Mouse (Mus musculus) lung, embryonic 15.5 days (tissue): ENCODE results near the gene Acbd4. TPM values are rescaled to one million over a fixed set of nuclear protein-coding genes. Genes with fewer than 3 reads are reported as not detected.

Experiments
- ATAC-seq: fragments of 200-750 bp; cut with Nextera tagmentation; 2 replicates; pipeline ENCODE4 v1.8.0; 2017; ENCODE audit warnings: moderate number of reproducible peaks, borderline replicate concordance; ENCODE audit not compliant: low FRiP score, low TSS enrichment; ENCODE audit errors: extremely low read depth
- H3K27ac ChIP-seq: fragments of 300-500 bp; sonication (generic); 2 replicates; pipeline ENCODE4 v1.5.1; 2015; ENCODE audit warnings: moderate library complexity, mild to moderate bottlenecking, inconsistent platforms
- H3K27me3 ChIP-seq: fragments of 300-500 bp; sonication (generic); 2 replicates; pipeline ENCODE4 v1.6.1; 2015; ENCODE audit warnings: inconsistent platforms
- H3K36me3 ChIP-seq: fragments of 300-500 bp; sonication (generic); 2 replicates; pipeline ENCODE4 v1.6.1; 2015; ENCODE audit warnings: inconsistent platforms
- H3K4me1 ChIP-seq: fragments of 300-500 bp; sonication (generic); 2 replicates; pipeline ENCODE4 v1.6.1; 2015; ENCODE audit warnings: inconsistent platforms
- H3K4me2 ChIP-seq: fragments of 300-500 bp; sonication (generic); 2 replicates; pipeline ENCODE4 v1.6.1; 2015; ENCODE audit warnings: inconsistent platforms, mild to moderate bottlenecking, moderate library complexity
- H3K4me3 ChIP-seq: fragments of 300-500 bp; sonication (generic); 2 replicates; pipeline ENCODE4 v1.5.1; 2015; ENCODE audit warnings: mild to moderate bottlenecking, inconsistent platforms
- H3K9ac ChIP-seq: fragments of 300-500 bp; sonication (generic); 2 replicates; pipeline ENCODE4 v1.6.1; 2015; ENCODE audit warnings: inconsistent platforms
- H3K9me3 ChIP-seq: fragments of 300-500 bp; sonication (generic); 2 replicates; pipeline ENCODE4 v1.6.1; 2016; ENCODE audit warnings: inconsistent platforms
- WGBS: fragments of 180-500 bp; shearing (Covaris S2); methylation state at CpG from one replicate; pipeline ENCODE4 v1.1.7; 2015; 5-methylcytosine and 5-hydroxymethylcytosine counted together
- polyA plus RNA-seq: library from polyadenylated mRNA; unstranded; fragments of >200 nt; fragmentation: Nextera tagmentation; extraction: Ambion mirVana; gene quantifications from 2 replicates; pipeline ENCODE4 v1.2.1, GENCODE M21; 2015

Gene Acbd4
- polyA plus RNA-seq, 1 experiment from 2014 or later: 15.7 TPM

DNA sequence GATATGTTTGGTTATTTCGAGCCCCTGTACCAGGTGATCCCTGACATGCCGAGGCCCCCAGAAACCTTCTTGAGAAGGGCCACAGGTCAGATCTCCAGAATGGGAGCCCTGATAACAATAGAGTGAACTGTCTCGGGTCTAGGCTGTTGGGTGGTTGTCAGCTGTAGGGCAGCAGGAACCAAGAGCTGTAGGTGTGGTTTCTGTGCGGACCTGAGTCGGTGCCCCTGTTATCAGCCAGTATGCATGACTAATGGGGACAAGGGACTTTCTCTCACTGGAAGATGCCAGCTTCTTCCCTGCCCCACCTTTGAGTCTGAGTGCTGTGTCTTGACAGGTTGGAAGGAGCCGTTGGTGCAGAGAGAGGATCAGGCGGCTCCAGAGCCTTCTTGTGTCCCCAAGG, 3.0 kb downstream of the Acbd4 start:
- Histone ChIP-seq H3K4me1 (peaks cover 23% of the 10 kb centered on the region), H3K27ac (no peak overlapping the region)
- WGBS: 68% methylated on average over 7 of the region's 7 CpGs

GRCm38 (mm10) chr11:103105180-103105725, 3.8 kb downstream of the Acbd4 start:
- H3K27me3 ChIP-seq: peaks cover 24% of the 10 kb centered on the region
- H3K27ac ChIP-seq: no peak overlapping the region
- H3K4me1 ChIP-seq: peaks cover 23% of the 10 kb centered on the region
- 54% methylated on average over 14 of the region's 14 CpGs for WGBS
- no peak overlapping the region for H3K4me2 ChIP-seq
- H3K9ac ChIP-seq: no peak overlapping the region
- no peaks in the 10 kb centered on the region for H3K9me3 ChIP-seq
- no peak overlapping the region for H3K4me3 ChIP-seq
- no peak for ATAC-seq
- H3K36me3 ChIP-seq: no peaks in the 10 kb centered on the region

More for the DNA sequence above, 3.0 kb downstream of the Acbd4 start:
- Histone ChIP-seq H3K36me3 (no peaks in the 10 kb centered on the region), H3K4me3 (no peak overlapping the region), H3K9me3 (no peaks in the 10 kb centered on the region), H3K9ac (no peak overlapping the region), H3K27me3 (peaks cover 25% of the 10 kb centered on the region), H3K4me2 (no peak overlapping the region)
- ATAC-seq: no peak

- Histone ChIP-seq H3K27me3 (peaks cover 18% of the 10 kb centered on the region), H3K36me3 (no peaks in the 10 kb centered on the region), H3K27ac (no peak overlapping the region), H3K4me3 (no peak overlapping the region), H3K9me3 (no peaks in the 10 kb centered on the region), H3K4me2 (no peak overlapping the region), H3K9ac (no peak overlapping the region), H3K4me1 (peaks cover 23% of the 10 kb centered on the region)
- 79% methylated on average over 6 of the region's 6 CpGs for WGBS
- ATAC-seq: no peak
Measured at GRCm38 (mm10) chr11:103105810-103106209, 4.3 kb downstream of the Acbd4 start.

GRCm38 (mm10) chr11:103106386-103106785, 4.9 kb downstream of the Acbd4 start:
- peaks cover 13% of the 10 kb centered on the region for H3K27me3 ChIP-seq
- peaks cover 21% of the 10 kb centered on the region for H3K4me1 ChIP-seq
- no peak overlapping the region for H3K27ac ChIP-seq
- ATAC-seq: no peak
- H3K4me2 ChIP-seq: no peak overlapping the region
- H3K4me3 ChIP-seq: no peak overlapping the region
- H3K9ac ChIP-seq: no peak overlapping the region
- H3K36me3 ChIP-seq: no peaks in the 10 kb centered on the region
- 63% methylated on average over 4 of the region's 4 CpGs for WGBS
- H3K9me3 ChIP-seq: no peaks in the 10 kb centered on the region

- Histone ChIP-seq H3K36me3 (no peaks in the 10 kb centered on the region), H3K27ac (no peak overlapping the region), H3K4me3 (peak overlapping the region; percentile 41; the same call in 1 of the 2 replicates), H3K27me3 (no peaks in the 10 kb centered on the region), H3K9me3 (no peaks in the 10 kb centered on the region), H3K4me2 (peak overlapping the region; percentile 76), H3K4me1 (peaks cover 26% of the 10 kb centered on the region), H3K9ac (peak overlapping the region; percentile 47; the same call in 1 of the 2 replicates)
- 32% methylated on average over 10 of the region's 10 CpGs for WGBS
- ATAC-seq: no peak
Measured at GRCm38 (mm10) chr11:103111301-103111700, 9.8 kb downstream of the Acbd4 start.

GRCm38 (mm10) chr11:103111881-103112551, 10.5 kb downstream of the Acbd4 start:
- Histone ChIP-seq H3K9me3 (no peaks in the 10 kb centered on the region), H3K4me1 (peaks cover 26% of the 10 kb centered on the region), H3K36me3 (no peaks in the 10 kb centered on the region), H3K9ac (peak overlapping the region; percentile 47), H3K27me3 (no peaks in the 10 kb centered on the region), H3K4me2 (peak overlapping the region; percentile 76), H3K27ac (peak overlapping the region; percentile 58; the same call in 1 of the 2 replicates), H3K4me3 (peak overlapping the region; percentile 41)
- 1% methylated on average over 28 of the region's 28 CpGs for WGBS
- ATAC-seq: no peak

GRCm38 (mm10) chr11:103112552-103112912, 11.1 kb downstream of the Acbd4 start:
- ATAC-seq: no peak
- peak overlapping the region; percentile 41 for H3K4me3 ChIP-seq

DNA sequence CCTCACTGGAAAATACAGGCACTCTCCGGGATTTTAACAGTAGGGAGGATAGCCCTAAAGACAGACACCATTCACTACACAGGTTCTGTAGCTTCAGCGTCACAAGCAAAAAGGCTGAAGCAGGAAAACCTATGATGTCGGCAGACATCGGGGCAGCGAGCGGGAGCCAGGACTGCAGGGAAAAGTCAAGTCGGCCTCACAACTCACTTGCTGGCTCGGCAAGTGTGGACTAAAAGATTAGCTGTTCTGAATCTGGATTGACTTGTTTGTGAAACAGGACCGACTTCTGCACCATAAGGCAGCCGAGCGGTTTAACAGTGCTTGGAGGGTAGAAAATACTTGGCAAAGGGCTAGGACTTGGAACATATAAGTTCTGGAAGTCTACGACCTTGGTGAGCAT, 11.5 kb downstream of the Acbd4 start:
- WGBS: 52% methylated on average over 12 of the region's 12 CpGs
- H3K9me3 ChIP-seq: no peaks in the 10 kb centered on the region
- ATAC-seq: no peak
- H3K27me3 ChIP-seq: no peaks in the 10 kb centered on the region
- H3K36me3 ChIP-seq: no peaks in the 10 kb centered on the region
- peak overlapping the region; percentile 4; the same call in 1 of the 2 replicates for H3K27ac ChIP-seq
- H3K4me3 ChIP-seq: no peak overlapping the region
- peaks cover 26% of the 10 kb centered on the region for H3K4me1 ChIP-seq
- H3K9ac ChIP-seq: no peak overlapping the region
- H3K4me2 ChIP-seq: no peak overlapping the region

More at GRCm38 (mm10) chr11:103112552-103112912, 11.1 kb downstream of the Acbd4 start:
- WGBS: 30% methylated on average over 9 of the region's 9 CpGs
- Histone ChIP-seq H3K27ac (peak overlapping the region; percentile 58; the same call in 1 of the 2 replicates), H3K9me3 (no peaks in the 10 kb centered on the region), H3K27me3 (no peaks in the 10 kb centered on the region), H3K36me3 (no peaks in the 10 kb centered on the region), H3K4me2 (peak overlapping the region; percentile 76), H3K4me1 (peaks cover 26% of the 10 kb centered on the region), H3K9ac (peak overlapping the region; percentile 47)

DNA sequence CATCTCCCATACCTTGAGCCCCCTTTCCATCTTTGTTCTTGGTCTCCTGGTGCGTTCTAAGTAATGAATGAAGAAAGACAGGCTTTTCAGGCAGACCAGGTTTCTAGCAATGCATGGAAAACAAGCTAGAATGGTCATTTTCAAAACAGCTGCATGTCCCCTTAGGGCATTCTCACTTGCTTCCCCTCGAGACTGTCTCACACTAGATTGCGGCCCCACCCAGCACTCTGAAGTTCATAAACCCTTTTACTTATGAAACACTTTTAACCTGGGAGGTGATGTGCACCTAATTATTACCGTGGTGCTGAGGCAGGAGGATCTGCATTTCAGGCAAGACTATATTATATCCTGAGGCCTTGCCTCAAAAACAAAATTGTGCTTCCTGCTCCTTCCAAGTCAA, 12.3 kb downstream of the Acbd4 start:
- Histone ChIP-seq H3K4me1 (peaks cover 32% of the 10 kb centered on the region), H3K27ac (no peak overlapping the region), H3K27me3 (no peaks in the 10 kb centered on the region), H3K4me3 (no peak overlapping the region), H3K9ac (no peak overlapping the region), H3K36me3 (no peaks in the 10 kb centered on the region), H3K9me3 (no peaks in the 10 kb centered on the region), H3K4me2 (no peak overlapping the region)
- ATAC-seq: no peak
- 84% methylated on average over 4 of the region's 4 CpGs for WGBS

DNA sequence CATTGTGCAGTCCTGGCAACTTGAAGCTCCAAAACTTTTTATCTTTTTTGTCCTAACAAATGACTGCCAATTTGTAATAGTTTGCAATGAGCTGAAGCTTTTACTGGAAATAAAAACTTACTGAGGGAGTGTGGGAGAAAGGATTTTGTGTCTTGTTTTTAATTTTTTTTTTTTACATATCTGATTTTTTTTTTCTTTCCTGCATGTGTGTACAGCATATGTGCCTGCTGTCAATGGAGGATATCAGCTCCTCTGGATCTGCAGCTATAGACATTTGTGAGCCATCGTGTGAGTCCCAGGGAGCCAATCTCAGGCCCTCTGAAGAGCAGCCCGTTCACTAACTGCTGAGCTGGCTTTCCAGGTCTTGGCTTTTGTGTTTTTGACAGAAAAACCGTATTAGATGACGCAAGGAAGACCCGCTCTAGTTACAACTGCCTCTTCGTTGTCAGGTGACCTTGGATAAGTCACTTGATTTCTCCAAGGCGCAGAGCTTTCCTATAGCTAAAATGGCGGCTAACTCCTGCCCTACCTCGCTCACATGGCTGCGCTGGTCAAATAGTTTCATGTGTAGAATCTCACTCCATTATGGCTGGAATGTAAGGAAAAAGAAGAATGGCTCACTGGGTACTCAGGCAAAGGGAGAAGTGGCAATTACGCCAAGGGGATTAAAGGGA, 12.9 kb downstream of the Acbd4 start:
- Histone ChIP-seq H3K9ac (peak overlapping the region; percentile 82), H3K4me2 (peak overlapping the region; percentile 65), H3K27me3 (no peaks in the 10 kb centered on the region), H3K36me3 (no peaks in the 10 kb centered on the region), H3K4me3 (peak overlapping the region; percentile 69), H3K4me1 (peaks cover 35% of the 10 kb centered on the region), H3K9me3 (no peaks in the 10 kb centered on the region), H3K27ac (peak overlapping the region; percentile 97)
- 85% methylated on average over 11 of the region's 11 CpGs for WGBS
- no peak for ATAC-seq

DNA sequence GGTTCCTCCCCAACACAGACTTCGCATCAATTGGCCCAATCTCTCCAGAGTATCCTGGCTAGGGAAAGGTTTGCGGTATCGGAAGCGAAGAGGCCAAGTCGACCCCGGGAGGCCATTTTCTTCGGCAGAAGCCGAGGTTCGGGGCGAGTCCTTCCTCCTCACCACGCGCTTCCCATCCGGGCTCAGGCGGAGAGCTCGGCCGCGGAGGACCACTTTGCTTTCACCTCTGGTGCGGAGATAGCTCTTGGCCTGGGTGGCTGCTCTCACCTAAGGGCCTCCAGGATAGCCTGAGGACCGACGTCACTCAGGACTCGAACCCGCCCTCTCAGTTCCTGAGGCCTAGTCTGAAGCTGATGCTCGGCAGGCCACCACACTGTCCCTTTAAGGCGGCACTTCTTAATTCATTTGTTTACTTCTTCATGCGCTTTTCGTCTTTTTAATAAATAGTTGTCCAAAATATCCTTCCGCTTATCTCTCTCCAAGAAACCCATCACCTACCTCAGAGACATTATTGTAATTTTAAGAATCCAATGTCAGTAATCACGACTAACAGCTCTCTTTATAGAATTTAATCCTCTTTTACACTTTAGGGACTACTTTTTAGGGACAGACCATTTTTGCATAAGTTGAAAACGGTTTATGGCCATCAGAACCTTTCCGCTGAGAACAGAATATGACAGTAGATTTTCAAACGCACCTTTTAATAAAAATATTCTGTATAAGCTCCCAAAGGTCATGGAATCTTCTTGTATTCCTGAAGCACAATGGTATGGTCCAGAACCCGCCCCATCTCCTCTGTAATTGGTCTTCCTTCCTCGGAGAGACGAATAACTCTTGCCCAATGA, 13.9 kb downstream of the Acbd4 start:
- Histone ChIP-seq H3K36me3 (no peaks in the 10 kb centered on the region), H3K9ac (peak overlapping the region; percentile 82), H3K27me3 (no peaks in the 10 kb centered on the region), H3K27ac (peak overlapping the region; percentile 97), H3K4me2 (peak overlapping the region; percentile 65), H3K9me3 (no peaks in the 10 kb centered on the region), H3K4me1 (peaks cover 37% of the 10 kb centered on the region), H3K4me3 (peak overlapping the region; percentile 69)
- 1% methylated on average over 34 of the region's 34 CpGs for WGBS
- ATAC-seq: peak; percentile 75
